In genomic region chr2:71461589-71461988, GRCm38 (mm10) we compare ENCODE assay signal across 16 mouse cellular contexts. TPM values are rescaled to one million over a fixed set of nuclear protein-coding genes. Genes with fewer than 3 reads are reported as not detected.
DNase-seq lines count a peak whose midpoint lies in the region; ATAC-seq and TF ChIP-seq lines count a peak whose summit lies in the region.
"Had no signal": no experiment of that assay in that cellular context is flagged by ENCODE, and none has a peak within 500 bp of the region (broad histone marks: within the 10 kb centered on the region; RNA-seq: fewer than 3 reads in every experiment).

No protein-coding gene starts in this region.

- no peaks in the 10 kb centered on the region for H3K9me3 ChIP-seq in heart, embryonic 10.5 days
- H3K9me3 ChIP-seq in G1E (replicated peaks): no peaks in the 10 kb centered on the region
- H3K9me3 ChIP-seq in erythroblast, embryonic 14.5 days (ENCODE audit: control insufficient read depth, low read length): no peaks in the 10 kb centered on the region
- H3K9me3 ChIP-seq in liver, postnatal 0 days (ENCODE audit: low read length): no peaks in the 10 kb centered on the region
- no peaks in the 10 kb centered on the region for H3K9me3 ChIP-seq in midbrain, embryonic 13.5 days
- H3K9me3 ChIP-seq: embryonic facial prominence, embryonic 13.5 days; neural tube, embryonic 12.5 days had no signal

- no peak overlapping the region for H3K4me3 ChIP-seq in heart, embryonic 10.5 days
- H3K4me3 ChIP-seq in G1E (ENCODE audit: low read depth, low read length): peak overlapping the region; percentile 36; the same call in 1 of the 2 replicates
- peak overlapping the region; percentile 52 for H3K4me3 ChIP-seq in erythroblast, embryonic 14.5 days (replicated peaks)
- H3K4me3 ChIP-seq in liver, postnatal 0 days (ENCODE audit: low read depth, low read length): no peak overlapping the region
- H3K4me3 ChIP-seq in midbrain, embryonic 13.5 days (replicated peaks): no peak overlapping the region
- H3K4me3 ChIP-seq: embryonic facial prominence, embryonic 13.5 days; neural tube, embryonic 12.5 days had no signal

- 37% methylated on average over 7 of the region's 7 CpGs for WGBS in heart, embryonic 10.5 days
- WGBS in liver, postnatal 0 days (ENCODE audit: insufficient replicate concordance): 40% methylated on average over 7 of the region's 7 CpGs
- WGBS in midbrain, embryonic 13.5 days: 68% methylated on average over 7 of the region's 7 CpGs

- peak; percentile 93 for DNase-seq in heart, embryonic 10.5 days (ENCODE audit: low spot score)
- no peak for DNase-seq in heart, postnatal 10 days
- peak; percentile 71 for DNase-seq in G1E (ENCODE audit: low spot score)
- DNase-seq in liver, postnatal 0 days: peak; percentile 70
- no peak for DNase-seq in cerebellum, adult 18-20 months
- DNase-seq in urinary bladder, adult 18-20 months (ENCODE audit: low spot score in 2 of 2): no peak
- DNase-seq: adrenal gland, postnatal 14 days; cerebellum, postnatal 36 days; kidney, adult 9 months had no signal

- peak overlapping the region; percentile 54; the same call in 1 of the 2 replicates for H3K27ac ChIP-seq in heart, embryonic 10.5 days
- peak overlapping the region; percentile 76; the same call in 1 of the 2 replicates for H3K27ac ChIP-seq in liver, postnatal 0 days (ENCODE audit: low read depth)
- no peak overlapping the region for H3K27ac ChIP-seq in midbrain, embryonic 13.5 days
- H3K27ac ChIP-seq: embryonic facial prominence, embryonic 13.5 days; hindbrain, embryonic 14.5 days; macrophage; neural tube, embryonic 12.5 days had no signal

- intact Hi-C loops in heart, postnatal 10 days (cut with DNase I): no loop called here

- ATAC-seq in G1E (ENCODE audit: extremely low read depth, insufficient number of reproducible peaks, low FRiP score, poor library complexity, severe bottlenecking): peak; percentile 93
- ATAC-seq in liver, postnatal 0 days: peak; percentile 98
- ATAC-seq in midbrain, embryonic 13.5 days: no peak
- ATAC-seq: forebrain, embryonic 14.5 days had no signal

- H3K36me3 ChIP-seq in heart, embryonic 10.5 days: no peaks in the 10 kb centered on the region
- peaks cover 46% of the 10 kb centered on the region for H3K36me3 ChIP-seq in G1E (replicated peaks)
- peaks cover 59% of the 10 kb centered on the region for H3K36me3 ChIP-seq in erythroblast, embryonic 14.5 days (ENCODE audit: control insufficient read depth)
- no peaks in the 10 kb centered on the region for H3K36me3 ChIP-seq in liver, postnatal 0 days (replicated peaks; ENCODE audit: insufficient read depth, low read length)
- H3K36me3 ChIP-seq in midbrain, embryonic 13.5 days: no peaks in the 10 kb centered on the region
- H3K36me3 ChIP-seq: embryonic facial prominence, embryonic 13.5 days; neural tube, embryonic 12.5 days had no signal

- H3K4me2 ChIP-seq in liver, postnatal 0 days (ENCODE audit: low read depth, low read length): peak overlapping the region; percentile 53
- no peak overlapping the region for H3K4me2 ChIP-seq in midbrain, embryonic 13.5 days (replicated peaks)
- H3K4me2 ChIP-seq: embryonic facial prominence, embryonic 13.5 days; hindbrain, embryonic 14.5 days; neural tube, embryonic 12.5 days had no signal

- H3K27me3 ChIP-seq in heart, embryonic 10.5 days (ENCODE audit: insufficient read depth, poor library complexity, severe bottlenecking): no peaks in the 10 kb centered on the region
- H3K27me3 ChIP-seq in G1E (ENCODE audit: insufficient read depth, low read length): no peaks in the 10 kb centered on the region
- no peaks in the 10 kb centered on the region for H3K27me3 ChIP-seq in erythroblast, embryonic 14.5 days (ENCODE audit: control insufficient read depth)
- H3K27me3 ChIP-seq in liver, postnatal 0 days (ENCODE audit: insufficient read depth, low read length): no peaks in the 10 kb centered on the region
- no peaks in the 10 kb centered on the region for H3K27me3 ChIP-seq in midbrain, embryonic 13.5 days
- H3K27me3 ChIP-seq: embryonic facial prominence, embryonic 13.5 days; neural tube, embryonic 12.5 days had no signal

- H3K9ac ChIP-seq in liver, postnatal 0 days (replicated peaks): no peak overlapping the region
- H3K9ac ChIP-seq in midbrain, embryonic 13.5 days (replicated peaks): no peak overlapping the region
- H3K9ac ChIP-seq: embryonic facial prominence, embryonic 13.5 days; hindbrain, embryonic 14.5 days; neural tube, embryonic 12.5 days had no signal

- peak; percentile 91 for TF ChIP-seq EP300 in liver, postnatal 0 days (IDR thresholded peaks at IDR 0.05; ENCODE audit: low read depth)

- TF ChIP-seq CTCF in G1E (IDR thresholded peaks at IDR 0.05; ENCODE audit: low read depth, low read length): no peak
- TF ChIP-seq CTCF in liver, postnatal 0 days (IDR thresholded peaks at IDR 0.05; ENCODE audit: low read depth): no peak

- peaks cover 14% of the 10 kb centered on the region; the same call in 1 of the 2 replicates for H3K4me1 ChIP-seq in heart, embryonic 10.5 days
- peaks cover 81% of the 10 kb centered on the region for H3K4me1 ChIP-seq in G1E (ENCODE audit: insufficient read depth, low read depth, low read length)
- peaks cover 92% of the 10 kb centered on the region for H3K4me1 ChIP-seq in erythroblast, embryonic 14.5 days (ENCODE audit: control insufficient read depth)
- H3K4me1 ChIP-seq in liver, postnatal 0 days (ENCODE audit: insufficient read depth): peaks cover 30% of the 10 kb centered on the region
- peaks cover 8% of the 10 kb centered on the region; the same call in 1 of the 2 replicates for H3K4me1 ChIP-seq in midbrain, embryonic 13.5 days (replicated peaks)

RNA-seq across cellular contexts. Expression of gene Metap1d, which starts 8.5 kb away (rescaled TPM):
- polyA plus RNA-seq in heart, embryonic 10.5 days (2016; fragmentation: Nextera tagmentation; extraction: Ambion mirVana): 29.0 and 31.6 TPM in 2 replicates
- 10 to 100 TPM; 37.3 to 38.4 TPM for total RNA-seq in heart, postnatal 10 days (2021)
- total RNA-seq in G1E (2014; fragmentation: Nextera tagmentation): 95.8 and 104 TPM in 2 replicates
- 33.3 and 39.9 TPM in 2 replicates for total RNA-seq in G1E (2017)
- polyA plus RNA-seq in G1E (2012): 3.1 and 8.2 TPM in 2 replicates
- polyA plus RNA-seq in erythroblast, embryonic 14.5 days (2012): 1.4 and 3.1 TPM in 2 replicates
- 21.1 and 21.7 TPM in 2 replicates for polyA plus RNA-seq in liver, postnatal 0 days (2015; fragmentation: Nextera tagmentation; extraction: Ambion mirVana)
- polyA plus RNA-seq in midbrain, embryonic 13.5 days (2015; fragmentation: Nextera tagmentation; extraction: Ambion mirVana): 35.1 and 39.3 TPM in 2 replicates

Comparison
In these comparisons a context has a peak if more than half of its experiments do, and no peak if none do; other contexts are left out.
1. DNase-seq: peak in heart, embryonic 10.5 days (single experiment), G1E (single experiment) and liver, postnatal 0 days (single experiment); none in heart, postnatal 10 days (0 of 2), cerebellum, adult 18-20 months (0 of 2) and urinary bladder, adult 18-20 months (0 of 2).
2. H3K4me3 ChIP-seq: peak in G1E (single experiment) and erythroblast, embryonic 14.5 days (single experiment); none in heart, embryonic 10.5 days (single experiment), liver, postnatal 0 days (single experiment) and midbrain, embryonic 13.5 days (single experiment).